Mouse (Mus musculus) regulatory T cell (primary cell): Measurements from ENCODE around the gene Ly86.

Experiments
- in situ Hi-C: fragments of 300-600 bp; cut with MboI, MseI; formaldehyde crosslinking; loops from one replicate; pipeline ENCODE4 v1.15.1; 2025; ENCODE audit warnings: high pct_unique_total_duplicates

The Ly86 gene

DNA sequence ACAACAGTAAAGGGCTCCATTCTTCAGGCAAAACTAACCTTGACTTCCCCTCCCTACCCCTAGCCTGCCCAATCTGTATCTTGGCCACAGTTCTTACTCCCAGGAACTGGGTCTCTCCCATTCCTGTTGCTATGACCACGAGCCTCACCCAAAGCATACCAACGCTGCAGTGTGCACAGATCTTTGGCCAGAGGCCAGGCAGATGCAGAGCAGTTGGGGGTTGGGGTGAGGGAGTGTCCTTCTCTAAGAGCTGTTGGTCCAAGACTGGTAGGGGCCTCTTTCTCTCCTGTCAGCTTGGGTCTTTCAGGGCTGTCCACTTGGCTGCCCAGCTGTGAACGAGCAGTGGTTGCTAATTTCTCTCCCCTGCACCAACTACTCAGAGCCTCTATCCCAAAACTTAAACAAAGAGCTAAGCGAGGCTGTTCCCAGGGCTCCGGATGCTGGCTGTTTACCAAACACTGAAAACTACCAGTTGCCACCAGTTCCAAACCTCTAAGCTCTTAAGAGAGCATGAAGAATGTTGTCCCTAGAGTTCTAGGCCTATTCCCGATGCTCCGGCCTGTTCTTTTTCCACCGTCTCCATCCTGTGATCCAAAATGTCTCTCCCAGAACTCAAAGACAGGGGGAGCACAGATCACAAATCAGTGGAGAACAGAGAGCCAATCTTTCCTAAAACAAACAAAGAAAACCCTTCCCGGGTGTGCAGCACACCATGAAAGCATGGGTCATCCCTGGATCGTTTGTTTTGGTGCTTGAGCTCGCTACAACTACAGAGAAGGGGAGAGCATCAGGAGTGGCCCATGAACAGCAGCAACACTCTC is 112.2 kb downstream of the Ly86 start:
- in situ Hi-C loops = no loop called here

DNA sequence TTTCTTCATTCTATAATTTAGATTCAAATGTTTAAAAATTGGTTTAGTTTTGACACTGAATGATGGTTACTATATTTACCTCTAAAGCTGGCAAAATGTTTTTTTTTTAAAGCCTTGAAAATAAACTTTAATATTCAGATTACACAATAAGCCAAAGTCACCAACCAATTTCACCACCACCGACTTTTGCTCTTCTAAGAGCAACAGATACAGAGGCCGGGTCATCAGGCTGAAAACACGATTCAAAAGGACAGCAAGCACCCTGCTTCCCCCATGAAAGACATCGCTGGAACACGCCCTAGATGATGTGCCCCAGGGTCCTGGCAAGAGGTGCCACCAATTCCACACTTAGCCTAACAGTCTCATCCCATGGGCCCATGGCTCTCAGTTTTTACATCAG is 113.5 kb downstream of the Ly86 start:
- in situ Hi-C loops = no loop called here

DNA sequence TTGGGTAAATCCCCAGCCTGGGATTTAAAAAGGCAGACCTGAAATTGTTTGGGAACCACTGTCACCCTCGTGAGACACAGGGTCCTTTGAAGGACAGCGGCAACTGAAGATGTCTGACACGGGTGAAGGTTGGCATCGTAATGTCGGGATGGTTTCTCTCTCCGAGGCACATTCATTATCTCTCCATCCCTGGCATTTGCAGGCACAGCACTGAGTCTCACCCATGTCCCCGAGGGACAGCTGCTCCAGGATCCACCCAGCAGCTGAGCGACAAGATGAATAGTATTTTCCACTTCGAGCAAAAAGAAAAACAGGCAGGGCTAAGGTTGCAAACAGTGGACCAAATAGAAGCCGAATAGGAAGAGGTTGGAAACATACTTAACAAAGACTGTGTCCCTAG is 114.0 kb downstream of the Ly86 start:
- in situ Hi-C loops = no loop called here

DNA sequence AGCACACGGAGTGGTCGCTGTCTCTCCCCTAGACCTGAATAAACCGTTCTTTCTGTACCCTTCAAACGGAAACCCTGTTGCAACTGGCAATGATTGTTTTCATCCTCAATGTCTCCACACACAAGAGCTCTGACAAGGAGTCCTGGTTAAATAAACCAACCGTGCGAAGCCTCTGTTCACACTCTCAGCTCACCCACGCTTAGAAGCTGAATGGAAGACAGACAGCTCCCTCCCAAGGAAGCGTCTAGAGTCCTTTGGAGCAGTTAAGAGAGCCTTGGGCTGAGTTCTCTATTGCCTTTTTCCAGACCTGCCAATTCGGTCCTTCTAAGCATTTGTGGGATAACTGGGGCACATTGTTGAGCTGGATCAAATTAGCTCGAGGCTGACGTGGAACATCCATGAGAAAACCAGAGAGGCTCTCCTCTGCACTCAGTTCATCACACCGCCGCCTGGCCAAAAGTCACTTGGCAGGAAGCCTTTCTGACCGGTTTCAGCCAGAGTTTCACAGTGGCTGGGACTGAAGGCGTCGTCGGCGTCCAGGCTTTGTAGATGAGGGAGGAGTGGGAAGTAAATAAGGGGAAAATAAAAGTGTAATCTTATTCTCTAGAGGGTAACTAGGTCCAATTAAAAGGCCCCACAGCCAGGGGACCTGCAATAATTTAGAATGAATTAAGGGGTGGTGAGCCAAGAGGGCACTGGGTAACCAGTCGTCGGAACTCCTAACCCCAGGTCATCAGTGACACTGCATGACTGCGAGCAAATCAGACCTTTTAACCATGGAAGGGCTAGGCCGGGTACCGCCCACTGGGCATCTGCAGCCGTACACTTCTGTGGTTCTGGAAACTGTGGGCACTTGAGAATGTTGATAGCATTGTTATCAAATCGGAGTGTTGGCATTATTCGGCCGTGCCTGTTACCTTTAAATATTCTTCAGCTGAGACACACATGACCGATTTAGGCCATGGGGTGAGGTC is 115.2 kb downstream of the Ly86 start:
- in situ Hi-C loops = no loop called here

DNA sequence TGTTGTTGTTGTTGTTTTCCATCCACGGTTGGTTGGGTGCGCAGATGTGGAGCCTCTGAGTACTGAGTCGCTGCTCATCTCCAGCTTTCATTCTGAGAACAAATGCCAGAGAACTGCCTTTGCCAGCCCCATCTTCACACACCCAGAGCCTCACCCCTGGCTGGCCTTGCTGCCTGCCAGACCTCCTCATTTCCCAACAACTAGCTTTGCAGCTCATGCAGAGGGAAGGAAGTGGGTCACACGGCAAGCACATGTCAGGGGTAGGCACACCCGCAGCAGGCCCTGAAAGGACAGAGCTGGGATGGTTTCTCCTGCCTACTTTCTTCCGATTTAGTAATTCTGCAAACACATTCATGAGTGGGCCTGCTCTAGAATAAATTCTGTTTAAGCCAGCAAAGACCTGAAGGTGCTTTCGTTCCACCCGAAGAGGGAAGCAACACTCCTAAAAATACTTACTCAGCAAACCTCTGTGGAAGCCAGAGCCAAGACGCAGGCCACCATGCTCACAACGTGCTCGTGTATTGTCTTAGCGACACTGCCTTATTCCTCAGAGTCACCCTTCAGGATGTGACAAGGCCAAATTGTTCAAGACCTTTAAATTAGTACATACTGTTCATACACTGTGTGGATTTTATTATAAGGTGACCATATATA is 117.2 kb downstream of the Ly86 start:
- in situ Hi-C loops = no loop called here

DNA sequence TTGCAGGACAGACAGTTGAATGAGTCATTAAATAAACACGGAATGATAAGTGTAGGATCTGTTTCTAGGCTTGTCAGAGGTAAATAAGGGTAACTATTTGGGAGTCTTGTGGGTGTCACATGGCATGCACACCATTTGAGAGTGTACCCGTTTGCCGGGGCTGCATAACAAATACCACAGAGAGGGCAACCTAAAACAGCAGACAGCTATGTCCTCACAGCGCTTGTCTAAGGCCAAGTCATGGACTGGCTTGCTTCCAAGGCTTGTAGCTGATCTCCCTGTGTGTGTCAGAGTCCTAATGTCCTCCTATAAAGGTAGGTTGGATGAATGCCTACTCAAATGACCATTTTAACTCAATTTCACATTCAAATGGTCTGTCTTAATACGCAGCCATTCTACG is 120.7 kb downstream of the Ly86 start:
- in situ Hi-C loops = no loop called here

DNA sequence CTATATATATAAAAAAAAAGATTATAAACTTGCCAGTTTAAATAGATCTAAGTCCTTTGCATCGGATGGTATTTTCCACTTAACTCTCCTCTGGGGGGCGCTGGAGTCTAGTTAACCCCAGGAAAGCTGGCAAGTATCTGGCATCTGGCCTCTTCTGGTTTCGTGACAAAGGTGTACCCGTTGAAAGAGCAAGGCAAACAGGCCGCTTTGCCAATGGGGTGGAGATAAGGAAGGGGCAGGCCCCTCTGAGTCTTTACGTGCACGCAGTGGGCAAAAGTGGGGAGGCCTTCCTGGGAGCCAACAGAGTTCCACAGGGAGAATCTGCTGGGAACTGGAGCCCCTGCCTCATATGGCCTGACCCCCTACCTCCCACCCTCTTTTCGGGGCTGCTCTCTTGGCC is 122.8 kb downstream of the Ly86 start:
- in situ Hi-C loops = no loop called here
